Mouse (Mus musculus): ENCODE results near the gene Fhl3.
A peak's percentile ranks its signal among the peaks of the same experiment; 100 is the strongest.
"Not testable (repeated sequence)": the region's sequence is repeated elsewhere in the genome, so short reads cannot be mapped to it uniquely, and the experiment has no call there.

Fhl3 gene

DNA sequence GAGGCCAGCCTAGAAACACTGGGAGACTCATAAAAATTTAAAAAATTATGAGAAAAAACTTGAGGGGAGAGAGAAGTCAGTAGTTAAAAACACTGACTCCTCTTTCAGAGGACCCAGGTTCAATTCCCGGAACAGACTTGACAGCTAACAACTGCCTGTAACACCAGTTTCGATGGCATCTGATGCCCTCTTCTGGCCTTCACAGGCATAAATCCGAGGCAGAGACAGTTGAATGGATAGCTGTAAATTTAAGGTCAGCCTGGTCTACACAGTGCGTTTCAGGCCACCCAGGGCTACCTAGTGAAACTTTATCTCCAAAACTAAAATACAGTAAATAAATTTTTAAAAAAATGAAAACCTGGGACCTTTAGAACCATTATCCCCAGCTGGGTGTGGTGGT lies 15.5 kb upstream of the Fhl3 start:
- DNase-seq, result no peak

DNA sequence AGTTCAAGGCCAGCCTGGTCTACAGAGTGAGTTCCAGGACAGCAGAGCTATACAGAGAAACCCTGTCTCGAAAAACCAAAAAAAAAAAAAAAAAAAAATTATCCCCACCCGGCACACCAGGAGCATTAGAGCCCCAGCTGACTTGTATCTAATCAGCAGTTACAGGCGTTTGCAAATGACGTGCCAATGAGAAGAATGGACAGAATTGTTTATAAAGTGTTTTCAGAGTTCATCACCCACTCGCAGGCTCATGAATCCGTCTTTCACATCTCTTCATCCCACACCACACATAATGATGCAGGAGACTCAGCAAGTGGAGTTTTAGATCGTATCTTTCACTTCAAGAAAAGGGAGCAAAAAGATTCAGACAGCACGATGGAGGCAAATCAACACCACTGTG lies 15.0 kb upstream of the Fhl3 start:
- no peak for DNase-seq

DNA sequence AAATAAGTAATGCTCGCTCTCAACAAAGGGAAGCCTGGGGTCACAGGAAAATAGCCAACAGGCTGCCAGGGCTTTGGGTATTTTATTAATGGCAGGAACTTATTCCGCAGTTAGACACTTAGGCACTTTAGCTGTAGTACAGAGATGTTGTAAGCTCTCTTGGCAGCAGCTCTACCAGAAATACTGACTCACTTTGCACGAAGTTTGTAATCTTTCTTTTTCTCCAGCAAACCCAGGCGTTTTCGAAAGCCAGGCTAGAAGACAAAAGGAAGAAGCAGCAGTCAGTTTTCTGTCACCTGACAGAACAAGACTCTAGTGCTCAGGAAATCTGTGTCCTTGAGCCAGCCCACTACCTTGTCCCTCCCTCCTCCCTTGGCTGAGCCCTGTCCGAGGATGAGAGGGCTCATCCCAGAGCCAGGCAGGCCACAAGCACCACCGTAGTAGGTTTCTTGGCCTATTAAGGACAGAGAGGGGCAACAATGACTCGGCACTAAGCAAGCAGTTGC lies 14.6 kb upstream of the Fhl3 start:
- no peak for DNase-seq

DNA sequence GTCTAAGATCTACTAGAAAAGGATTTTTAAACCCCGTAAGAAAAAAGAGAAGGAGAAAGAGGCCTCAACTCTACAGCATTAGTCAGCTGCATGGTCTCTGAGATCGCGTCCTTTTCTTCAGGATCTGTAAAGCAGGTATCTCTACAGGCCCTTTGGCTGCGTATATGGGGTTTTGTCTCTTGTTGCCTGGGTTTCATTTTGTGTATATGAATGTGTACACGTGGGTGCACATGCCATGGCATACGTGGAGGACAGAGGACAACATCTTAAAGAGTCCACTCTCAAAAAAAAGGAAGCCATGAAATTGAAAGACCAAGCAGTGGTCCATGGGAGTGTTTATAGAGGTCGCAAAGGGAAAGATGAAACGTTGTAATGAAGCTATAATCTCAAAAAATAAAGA lies 9.0 kb upstream of the Fhl3 start:
- DNase-seq, result no peak

DNA sequence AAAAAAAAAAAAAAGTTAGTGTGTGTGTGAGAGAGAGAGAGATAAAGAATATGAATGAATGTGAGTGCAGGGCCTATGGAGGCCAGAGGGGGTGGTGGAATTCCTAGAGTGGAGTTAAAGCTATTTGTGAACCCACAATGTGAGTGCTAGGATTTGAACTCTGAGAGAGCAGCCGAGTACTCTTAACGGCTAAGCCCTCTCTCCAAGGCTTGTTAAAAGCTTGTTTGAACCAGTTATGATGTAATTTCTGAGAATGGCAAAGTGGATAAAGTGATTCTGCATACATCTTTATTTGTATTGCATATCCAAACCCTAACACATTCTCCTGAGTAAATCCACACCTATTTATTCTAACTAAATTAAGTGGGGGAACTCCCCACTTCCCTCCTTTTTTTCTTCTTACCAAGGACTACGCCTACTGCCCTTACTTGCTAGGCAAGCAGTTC lies 8.1 kb upstream of the Fhl3 start:
- DNase-seq, result no peak

DNA sequence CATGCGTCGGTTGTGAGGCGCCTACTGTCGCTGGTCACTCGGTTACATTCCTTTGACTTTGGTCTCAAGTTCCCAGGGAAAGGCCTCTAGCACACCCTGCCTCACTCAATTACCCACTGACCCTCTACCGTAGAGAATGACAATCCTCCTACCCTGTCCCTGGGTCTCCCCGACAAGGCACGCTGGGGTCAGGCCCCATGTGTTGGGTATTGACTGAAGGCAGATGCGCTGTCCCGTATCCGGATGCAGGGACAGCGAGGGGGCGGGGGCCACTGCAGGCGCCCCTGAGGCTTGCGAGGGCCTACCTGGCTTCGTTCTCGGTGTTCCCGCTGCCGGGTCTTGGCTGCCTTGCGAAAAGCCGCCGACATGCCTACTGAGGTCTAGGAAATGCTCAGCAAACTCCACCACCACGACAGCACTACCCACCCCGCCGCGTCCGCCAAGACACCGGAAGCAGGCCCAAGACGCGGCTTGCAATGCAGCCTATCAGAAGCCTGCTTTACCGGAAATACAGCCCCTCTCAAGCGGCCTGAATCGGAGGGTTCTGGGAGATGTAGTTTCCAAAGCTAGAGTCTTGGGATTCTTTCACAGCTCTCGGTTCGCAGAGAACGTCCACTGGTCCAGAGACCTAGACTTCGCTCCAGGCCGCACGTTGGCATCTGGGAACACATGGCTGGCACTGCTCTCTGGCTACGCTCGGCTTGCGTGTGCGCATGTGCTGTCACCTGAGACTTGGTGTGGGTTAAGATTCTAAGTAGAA lies 7.2 kb upstream of the Fhl3 start, which contains the start of gene Utp11:
Gene Utp11 (minus strand): TSS at position 466 of the 760 bp plus-strand sequence.
- peak; percentile 87 to 88 for DNase-seq

DNA sequence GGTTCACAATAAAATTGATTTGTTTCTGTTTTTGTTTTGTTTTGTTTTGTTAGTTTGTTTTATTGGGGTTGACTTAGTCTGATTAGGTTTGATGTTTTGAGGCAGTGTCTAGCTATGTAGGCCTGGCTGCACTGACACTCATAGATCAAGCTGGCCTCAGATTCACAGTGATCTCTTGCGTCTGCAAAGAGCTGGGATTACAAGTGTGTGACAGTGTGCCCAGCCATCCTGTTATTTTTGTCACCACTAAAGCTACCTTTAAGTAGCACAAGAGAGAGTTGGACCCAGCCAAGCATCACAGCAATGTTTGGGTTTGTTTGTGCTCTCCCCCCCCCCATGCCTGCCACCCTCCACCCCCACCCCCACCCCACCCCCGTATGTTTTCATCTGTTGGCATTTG lies 5.9 kb upstream of the Fhl3 start:
- no peak for DNase-seq

DNA sequence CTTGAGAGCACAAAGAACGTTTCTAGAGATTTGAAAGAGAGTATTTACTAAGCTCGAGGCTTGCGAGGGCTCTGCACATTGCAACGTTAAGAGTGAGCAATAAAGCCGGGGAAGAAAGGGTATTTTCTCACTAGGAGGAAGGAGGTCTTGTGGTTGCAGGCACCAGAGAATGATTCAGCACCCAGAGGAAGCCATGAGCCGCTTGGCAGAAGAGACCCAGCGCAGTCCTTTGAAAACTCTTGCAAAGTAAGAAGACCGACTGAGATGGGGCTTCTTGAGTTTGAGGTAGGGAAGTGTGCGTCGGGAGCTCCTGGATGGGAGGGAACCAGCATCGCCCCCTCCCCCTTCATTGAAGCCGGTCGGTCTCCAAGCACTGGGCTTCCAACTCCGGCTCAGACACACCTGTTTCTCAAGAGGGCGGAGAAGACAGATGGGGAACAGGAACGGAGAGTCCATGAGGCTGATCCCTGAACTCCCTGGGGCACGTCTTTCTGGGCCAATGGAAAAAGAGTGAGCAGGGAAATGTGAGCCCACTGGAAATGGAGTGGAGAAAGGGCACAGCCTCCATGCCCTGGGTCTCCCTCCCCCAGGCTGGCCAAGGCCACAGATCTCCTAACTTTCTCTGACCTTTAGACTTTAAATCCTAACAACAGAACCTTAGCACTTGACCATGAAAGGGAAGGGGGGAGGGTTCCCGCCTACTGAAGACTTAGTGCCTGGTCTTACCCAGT lies 4.5 kb upstream of the Fhl3 start:
- no peak for DNase-seq

DNA sequence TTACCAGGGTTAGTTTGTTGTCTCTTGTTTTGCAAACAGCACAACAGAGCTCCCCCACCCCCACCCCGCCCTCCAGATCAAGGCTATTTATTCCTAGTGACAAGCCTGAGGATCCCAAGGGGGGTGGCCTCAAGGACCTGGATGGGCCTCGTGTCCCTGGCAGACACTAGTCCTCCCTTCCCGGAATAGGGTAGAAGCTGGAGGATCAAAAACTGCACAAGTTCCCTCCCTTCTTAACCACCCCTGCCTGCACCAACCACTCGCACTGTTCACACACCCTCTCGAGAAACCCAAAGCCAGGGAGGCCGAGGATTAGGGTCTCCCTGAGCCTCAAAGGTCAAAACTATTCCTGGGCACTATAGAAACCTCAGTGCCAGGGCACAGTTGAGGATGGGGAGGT lies 710 bp upstream of the Fhl3 start:
- DNase-seq, result no peak

DNA sequence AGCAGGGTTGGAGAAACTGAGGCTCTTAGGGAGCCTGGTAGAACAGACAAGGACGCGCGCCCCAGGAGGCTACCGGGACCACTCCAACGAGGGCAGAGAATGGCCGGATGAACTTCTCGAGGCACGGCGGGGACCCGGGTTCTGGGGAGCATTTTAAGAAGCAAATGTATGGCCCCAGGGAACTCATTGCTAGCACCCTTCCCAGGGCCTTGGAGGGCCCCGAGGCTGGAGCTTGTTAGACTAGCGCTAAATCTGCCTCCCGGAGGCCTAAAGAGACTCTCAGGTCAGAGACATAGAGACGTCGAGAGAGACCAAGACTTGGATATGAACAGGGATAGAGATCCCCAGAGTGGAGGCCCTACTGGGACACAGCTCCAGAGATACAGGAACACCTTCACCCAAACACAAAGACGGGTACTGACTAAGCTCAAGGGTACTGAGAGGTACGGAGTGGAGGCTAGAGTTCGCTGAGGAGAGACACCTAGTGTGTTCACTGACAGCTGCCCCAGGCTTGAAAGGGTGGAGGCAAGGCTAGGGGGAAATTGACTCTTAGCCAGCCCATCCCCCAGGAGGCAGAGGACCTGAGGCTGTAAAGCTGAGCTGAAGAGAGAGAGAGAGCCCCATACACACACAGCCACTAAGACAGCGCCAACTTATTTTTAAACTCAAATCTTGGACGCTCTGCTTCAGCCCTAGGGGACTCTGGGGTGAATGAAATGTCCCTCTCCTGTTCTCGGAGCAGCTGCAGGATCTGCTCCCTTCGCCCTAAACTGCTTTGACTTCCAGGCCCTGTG lies 748 bp downstream of the Fhl3 start:
- peak; percentile 44 to 56 for DNase-seq

DNA sequence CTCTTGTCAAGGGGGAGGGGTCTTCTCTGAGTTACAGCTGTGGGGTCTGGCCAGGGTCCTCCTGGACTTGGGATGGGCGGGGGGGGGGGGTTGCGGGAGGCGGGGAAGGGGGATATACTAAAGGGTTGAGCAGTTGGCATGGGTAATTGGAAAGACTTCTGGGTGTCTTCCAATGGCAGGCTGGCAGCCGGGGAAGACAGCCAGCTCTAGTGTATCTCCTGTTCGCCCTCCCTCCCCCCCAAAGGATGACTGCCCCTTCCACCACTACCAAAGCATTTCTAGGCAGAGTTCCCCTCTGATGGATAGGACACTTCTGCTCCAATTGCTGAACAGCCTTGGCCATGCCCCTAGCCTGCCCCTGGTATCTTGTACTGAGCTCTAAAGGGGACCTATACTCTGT lies 1.4 kb downstream of the Fhl3 start:
- peak; percentile 73 to 78 for DNase-seq

DNA sequence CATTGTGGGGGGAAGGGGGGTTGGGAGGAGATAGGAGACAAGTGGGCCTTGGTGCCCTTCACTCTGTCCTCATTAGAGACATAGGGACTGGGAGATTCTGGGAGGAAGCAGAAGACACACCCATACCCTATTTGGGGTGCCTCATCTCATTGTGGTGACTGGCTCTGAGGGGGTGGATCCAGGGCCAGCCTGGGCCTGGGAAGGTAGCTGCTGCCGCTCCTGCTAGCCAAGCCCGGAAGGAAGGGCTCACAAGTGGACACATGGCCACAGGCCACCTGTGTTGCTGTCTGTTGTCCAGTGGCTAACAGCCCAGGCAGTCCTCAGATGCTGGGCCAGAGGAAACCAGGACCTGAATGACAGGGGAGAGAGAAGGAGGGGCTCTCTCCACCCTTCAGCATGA lies 2.9 kb downstream of the Fhl3 start:
- DNase-seq, result peak in 1 of 2 experiments; percentile 25

DNA sequence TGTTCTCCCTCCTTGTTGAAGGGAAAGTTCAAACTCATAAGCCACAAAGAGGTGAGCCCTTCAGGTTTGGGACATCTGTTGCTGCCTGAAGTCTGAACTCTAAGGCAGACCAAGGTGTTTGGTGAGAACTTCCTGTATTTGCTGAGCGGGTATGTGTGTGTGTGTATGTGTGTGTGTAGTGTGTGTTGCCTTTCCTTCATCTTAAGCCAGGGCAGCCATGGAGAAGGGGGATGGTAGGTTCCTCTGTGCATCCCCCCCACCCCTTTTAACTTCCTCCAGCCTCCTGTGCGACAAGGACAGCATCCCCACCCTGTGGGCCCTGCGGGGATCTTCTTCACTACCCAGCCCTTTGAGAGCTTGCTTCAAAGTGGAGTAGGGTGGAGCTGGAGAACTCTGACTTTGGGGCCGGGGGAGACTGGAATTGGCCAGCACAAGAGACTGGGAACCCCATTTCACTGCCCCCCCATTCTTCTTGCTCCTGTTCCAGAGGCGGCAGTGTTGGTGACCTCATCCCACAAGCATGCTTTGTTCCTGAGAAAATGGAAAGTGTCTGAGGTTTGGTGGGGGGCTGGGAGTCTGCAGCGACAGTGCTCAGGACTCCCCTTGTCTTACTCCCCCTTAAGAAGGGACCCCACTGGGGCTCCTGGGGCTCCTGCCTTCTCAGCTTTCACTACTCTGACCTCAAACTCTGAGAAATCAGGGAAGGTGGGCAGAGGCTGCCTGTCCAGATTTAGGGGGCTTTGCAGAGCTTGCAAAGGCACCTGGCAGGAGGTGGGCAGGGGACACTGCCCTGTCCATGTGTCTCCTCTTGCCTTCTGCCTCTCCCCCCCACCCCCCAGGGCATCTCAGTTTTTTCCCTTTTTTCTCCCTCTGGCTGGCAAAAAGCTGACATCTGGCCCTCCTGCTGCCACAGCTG lies 3.6 kb downstream of the Fhl3 start:
- no peak for DNase-seq

DNA sequence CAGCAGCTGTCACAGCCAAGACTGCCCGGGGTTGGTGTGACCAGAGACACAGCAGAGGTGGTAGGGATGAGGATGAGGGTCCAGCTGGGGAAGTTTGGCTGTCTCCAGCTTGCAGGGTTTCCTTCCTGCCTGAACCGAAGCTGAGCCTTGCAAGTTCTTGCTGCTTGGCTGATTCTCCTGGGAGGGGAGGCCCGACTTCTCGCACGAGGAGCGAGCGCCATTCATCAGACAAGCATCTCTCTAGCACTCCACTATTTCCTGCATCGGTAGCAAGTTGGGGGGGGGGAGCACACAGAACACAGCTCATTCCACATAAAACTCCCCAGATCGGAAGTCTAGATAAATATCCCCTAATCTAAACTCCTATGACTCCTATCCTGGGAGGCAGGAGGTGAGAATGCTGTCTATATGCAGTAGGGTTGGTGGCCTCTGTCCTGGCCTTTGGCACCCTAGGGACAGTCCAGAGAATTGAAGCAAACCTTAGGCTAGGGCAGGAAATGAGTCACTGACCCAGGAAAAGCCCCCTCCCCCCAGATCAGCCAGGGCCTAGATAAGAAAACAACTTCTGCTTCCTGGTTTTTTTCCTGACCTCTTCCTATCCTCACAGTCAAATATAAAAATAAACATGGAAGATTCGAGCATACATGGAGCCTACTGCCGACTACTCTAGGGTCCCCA lies 4.4 kb downstream of the Fhl3 start:
- no peak for DNase-seq

DNA sequence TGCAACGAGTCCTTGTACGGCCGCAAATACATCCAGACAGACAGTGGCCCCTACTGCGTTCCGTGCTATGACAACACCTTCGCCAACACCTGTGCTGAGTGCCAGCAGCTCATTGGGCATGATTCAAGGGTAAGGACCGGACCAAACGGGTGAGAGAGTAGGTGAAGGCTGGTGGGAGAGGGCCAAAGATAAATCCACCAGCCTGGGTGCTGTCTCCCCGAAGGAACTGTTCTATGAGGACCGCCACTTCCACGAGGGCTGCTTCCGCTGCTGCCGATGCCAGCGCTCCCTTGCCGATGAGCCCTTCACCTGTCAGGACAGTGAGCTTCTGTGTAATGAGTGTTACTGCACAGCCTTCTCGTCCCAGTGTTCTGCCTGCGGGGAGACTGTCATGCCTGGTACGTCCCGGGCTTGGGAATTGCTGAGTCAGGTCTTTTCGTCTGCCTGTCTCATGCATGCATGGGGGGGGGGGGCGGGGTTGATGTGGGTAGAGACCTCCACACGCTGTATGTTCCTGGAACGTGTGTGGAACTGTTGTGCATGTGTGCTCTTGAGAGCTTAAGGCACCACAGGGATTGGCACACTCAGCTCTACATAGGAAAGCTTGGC lies 5.3 kb downstream of the Fhl3 start:
- DNase-seq, result no peak

DNA sequence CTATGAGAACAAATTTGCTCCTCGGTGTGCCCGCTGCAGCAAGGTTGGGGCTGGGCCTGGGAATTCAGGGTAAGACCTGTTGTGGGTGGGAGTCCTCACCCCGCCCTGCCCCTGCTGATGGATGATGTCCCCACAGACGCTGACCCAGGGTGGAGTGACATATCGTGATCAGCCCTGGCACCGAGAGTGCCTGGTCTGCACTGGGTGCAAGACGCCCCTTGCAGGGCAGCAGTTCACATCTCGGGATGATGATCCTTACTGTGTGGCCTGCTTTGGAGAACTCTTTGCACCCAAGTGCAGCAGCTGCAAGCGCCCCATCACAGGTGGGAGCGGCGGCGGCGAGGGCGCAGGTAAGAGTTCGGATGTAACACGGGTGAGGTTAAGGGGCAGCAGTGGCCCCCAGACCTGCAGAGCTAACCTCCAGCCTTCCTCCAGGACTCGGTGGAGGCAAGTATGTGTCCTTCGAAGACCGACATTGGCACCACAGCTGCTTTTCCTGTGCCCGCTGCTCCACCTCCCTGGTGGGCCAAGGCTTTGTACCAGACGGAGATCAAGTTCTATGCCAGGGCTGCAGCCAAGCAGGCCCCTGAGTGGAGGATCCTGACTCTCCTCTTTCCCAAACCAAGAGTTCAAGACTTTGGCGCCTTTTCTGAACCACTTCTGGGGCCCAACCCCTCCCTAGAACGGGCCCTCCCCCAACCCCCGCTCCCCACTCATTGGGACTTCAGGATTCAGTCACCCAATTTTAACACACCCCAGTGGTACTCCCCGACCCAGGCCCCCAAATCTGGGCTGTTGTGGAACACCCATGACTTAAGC lies 7.1 kb downstream of the Fhl3 start:
- DNase-seq, result not testable (repeated sequence)

DNA sequence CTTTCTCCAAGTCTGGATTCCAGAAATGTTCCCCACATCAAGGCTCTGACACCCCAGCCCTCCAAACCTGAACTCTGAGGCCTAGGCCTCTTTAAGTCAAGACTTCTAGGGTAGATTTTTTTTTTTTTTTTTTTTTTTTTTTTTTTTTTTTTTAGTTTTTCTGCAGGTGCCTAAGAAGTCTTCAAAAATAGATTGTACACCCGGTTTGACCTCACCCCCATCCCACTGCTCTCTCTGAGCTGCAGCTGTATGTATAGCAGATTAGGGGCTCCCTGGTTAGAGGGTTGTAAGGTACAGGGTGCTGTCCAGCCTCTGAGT lies 7.7 kb downstream of the Fhl3 start:
- DNase-seq, result not testable (repeated sequence)

DNA sequence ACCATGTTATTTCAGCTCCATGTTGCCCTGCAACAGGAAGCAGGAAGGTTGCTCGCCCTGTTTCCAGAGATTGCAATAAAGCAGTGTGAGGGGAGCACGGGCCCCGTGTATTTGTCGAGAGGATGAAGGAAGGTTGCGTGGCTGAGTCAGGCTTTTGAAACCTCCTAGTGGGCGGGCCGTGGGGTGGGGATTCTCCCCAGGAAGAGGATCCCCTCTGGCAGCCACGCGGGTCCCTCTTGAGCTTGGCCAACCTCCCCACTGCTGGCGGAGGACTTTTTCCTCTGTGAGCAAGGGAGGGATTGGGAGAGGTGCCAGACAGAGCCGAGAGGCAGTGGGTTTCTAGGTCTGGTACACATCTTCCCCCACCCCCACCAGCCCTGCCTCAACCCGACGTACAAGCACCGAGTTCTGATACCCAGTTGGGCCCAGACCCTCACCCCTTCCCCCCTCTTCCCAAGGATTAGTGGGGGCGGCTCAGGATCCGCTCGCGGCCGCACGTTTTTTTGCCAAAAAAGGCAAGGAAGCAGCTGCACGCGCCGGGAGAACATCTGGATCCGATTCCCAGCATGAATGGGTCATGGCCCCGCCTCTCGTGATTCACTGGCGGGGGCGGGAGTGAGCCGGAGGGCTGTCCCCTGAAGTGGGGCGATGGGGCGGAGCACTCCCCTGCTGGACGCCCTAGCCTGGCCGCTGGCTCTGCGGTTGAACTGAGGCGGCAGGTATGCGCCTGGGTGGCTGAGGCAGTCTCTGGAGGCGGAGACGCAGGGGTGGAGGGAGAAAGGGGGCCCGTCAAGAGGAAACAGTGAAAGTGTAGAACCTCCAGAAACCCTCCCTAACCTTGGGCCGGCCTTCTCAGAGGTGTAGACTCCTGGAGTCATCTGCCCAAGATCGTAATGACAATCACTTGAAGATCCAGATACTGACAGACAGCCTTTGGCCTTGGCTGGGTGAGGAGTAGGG lies 8.3 kb downstream of the Fhl3 start:
- peak; percentile 33 to 63 for DNase-seq

DNA sequence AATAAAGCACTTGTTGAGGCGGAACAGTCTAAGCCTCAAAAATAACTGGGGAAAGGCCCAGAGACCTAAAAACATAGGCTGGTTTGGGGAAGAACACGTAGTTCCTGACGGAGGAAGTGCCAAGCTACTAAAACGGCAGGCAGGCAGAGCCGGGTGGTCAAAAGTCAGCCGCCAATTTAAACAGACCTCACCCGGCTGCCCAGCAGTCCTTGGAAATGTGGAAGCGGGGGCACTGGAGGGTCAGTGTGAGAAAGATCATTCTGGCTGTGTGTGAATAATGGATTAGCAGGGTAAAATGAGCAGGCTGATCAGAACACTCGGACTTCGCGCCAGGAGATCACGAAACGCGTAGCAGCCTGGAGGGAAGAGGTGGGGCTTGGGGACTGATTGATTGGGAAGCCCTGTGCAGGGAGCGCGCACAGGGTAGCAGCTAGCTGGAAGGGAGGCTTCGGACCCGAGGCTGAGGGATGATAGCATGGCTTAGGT lies 9.5 kb downstream of the Fhl3 start:
- no peak for DNase-seq

Data from cerebellum, postnatal 14 days (tissue).